Mouse (Mus musculus) myocyte (in vitro differentiated cells): ENCODE data around the gene Gypa. TPM values are rescaled to one million over a fixed set of nuclear protein-coding genes. Genes with fewer than 3 reads are reported as not detected.

Experiments used
- H3K27me3 ChIP-seq: one replicate; pipeline ENCODE4 v1.6.1; 2011; ENCODE audit not compliant: control insufficient read depth, insufficient read depth, insufficient read length
- H3K36me3 ChIP-seq: one replicate; pipeline ENCODE4 v1.6.1; 2011; ENCODE audit not compliant: control insufficient read depth, insufficient read depth
- H3K4me2 ChIP-seq: one replicate; pipeline ENCODE4 v1.6.1; 2011; ENCODE audit warnings: low read depth, control low read depth
- H3K4me3 ChIP-seq: one replicate; pipeline ENCODE4 v1.5.1; 2011; ENCODE audit warnings: mild to moderate bottlenecking, control low read depth, moderate library complexity
- H3K79me2 ChIP-seq: one replicate; pipeline ENCODE4 v1.6.1; 2011; ENCODE audit not compliant: control insufficient read depth, insufficient read depth
- H3ac ChIP-seq: one replicate; pipeline ENCODE4 v1.6.1; 2011; ENCODE audit not compliant: control insufficient read depth, insufficient read length
- CEBPB ChIP-seq: IDR thresholded peaks from 2 replicates; pipeline ENCODE4 v1.6.1; 2011; ENCODE audit warnings: mild to moderate bottlenecking, moderate library complexity; ENCODE audit not compliant: poor library complexity, insufficient read depth, severe bottlenecking
- E2F4 ChIP-seq: IDR thresholded peaks from one replicate; pipeline ENCODE4 v1.6.1; 2011; ENCODE audit warnings: mild to moderate bottlenecking, control low read depth, moderate library complexity; ENCODE audit not compliant: insufficient read depth
- MAX ChIP-seq: IDR thresholded peaks from one replicate; pipeline ENCODE4 v1.6.1; 2011; ENCODE audit warnings: low read depth, mild to moderate bottlenecking, control low read depth
- MYOD1 ChIP-seq, 3 experiments: IDR thresholded peaks; one replicate each; pipeline ENCODE4 v1.6.1; 2011; ENCODE audit warnings: control low read depth in 2 of 3, low read depth in 2 of 3, mild to moderate bottlenecking in 2 of 3, moderate library complexity in 1 of 3; ENCODE audit not compliant: insufficient read length in 2 of 3, control insufficient read depth in 1 of 3
- MYOG ChIP-seq, 3 experiments: IDR thresholded peaks; one replicate each; pipeline ENCODE4 v1.6.1; 2011; ENCODE audit warnings: control low read depth in 2 of 3, low read depth in 2 of 3, mild to moderate bottlenecking in 2 of 3; ENCODE audit not compliant: insufficient read length in 2 of 3, control insufficient read depth in 1 of 3, insufficient read depth in 1 of 3
- POLR2A ChIP-seq: IDR thresholded peaks from one replicate; pipeline ENCODE4 v1.6.1; 2011; ENCODE audit warnings: low read depth, mild to moderate bottlenecking, control low read depth, moderate library complexity; ENCODE audit not compliant: insufficient read length
- POLR2AphosphoS2 ChIP-seq: IDR thresholded peaks from one replicate; pipeline ENCODE4 v1.6.1; 2011; ENCODE audit warnings: low read depth, control low read depth; ENCODE audit not compliant: insufficient read length
- REST ChIP-seq: IDR thresholded peaks from one replicate; pipeline ENCODE4 v1.6.1; 2011; ENCODE audit warnings: mild to moderate bottlenecking, control low read depth, moderate library complexity; ENCODE audit not compliant: insufficient read depth, insufficient read length
- SRF ChIP-seq: IDR thresholded peaks from one replicate; pipeline ENCODE4 v1.6.1; 2011; ENCODE audit warnings: low read depth; ENCODE audit not compliant: control insufficient read depth, insufficient read length
- TCF12 ChIP-seq: IDR thresholded peaks from one replicate; pipeline ENCODE4 v1.6.1; 2011; ENCODE audit warnings: mild to moderate bottlenecking, control low read depth; ENCODE audit not compliant: poor library complexity, insufficient read depth, severe bottlenecking
- TCF3 ChIP-seq: IDR thresholded peaks from one replicate; pipeline ENCODE4 v1.6.1; 2011; ENCODE audit warnings: low read depth, control low read depth; ENCODE audit not compliant: insufficient read length
- USF1 ChIP-seq: IDR thresholded peaks from one replicate; pipeline ENCODE4 v1.6.1; 2011; ENCODE audit warnings: low read depth, mild to moderate bottlenecking, control low read depth, moderate library complexity
- polyA plus RNA-seq: library from polyadenylated mRNA; unstranded; fragments of >200 nt; fragmentation: generic; extraction: Trizol; gene quantifications from one replicate; pipeline ENCODE4 v1.2.1, GENCODE M21; 2012; ENCODE audit warnings: missing spikeins

Gene Gypa
- polyA plus RNA-seq, 1 experiment, result not detected

GRCm38 (mm10) chr8:80482822-80483774 lies 10.5 kb upstream of the Gypa start:
- Histone ChIP-seq H3ac (no peak overlapping the region), H3K4me3 (no peak overlapping the region), H3K36me3 (no peaks in the 10 kb centered on the region), H3K27me3 (no peaks in the 10 kb centered on the region), H3K79me2 (no peaks in the 10 kb centered on the region), H3K4me2 (no peak overlapping the region)
- TF ChIP-seq SRF, result no peak
- no peak for TF ChIP-seq USF1
- TF ChIP-seq CEBPB, result no peak
- TF ChIP-seq MYOG (IDR thresholded peaks at IDR 0.05; ENCODE audit: control insufficient read depth in 1 of 3, insufficient read depth in 1 of 3, insufficient read length in 2 of 3, low read depth in 2 of 3), result no peak
- TF ChIP-seq TCF3, result no peak
- TF ChIP-seq E2F4, result no peak
- TF ChIP-seq MAX, result no peak
- no peak for TF ChIP-seq POLR2AphosphoS2
- no peak for TF ChIP-seq POLR2A
- TF ChIP-seq TCF12, result no peak
- TF ChIP-seq REST, result no peak

GRCm38 (mm10) chr8:80491562-80491961 lies 2.0 kb upstream of the Gypa start:
- Histone ChIP-seq H3K79me2 (no peaks in the 10 kb centered on the region), H3K4me3 (no peak overlapping the region), H3ac (no peak overlapping the region), H3K27me3 (no peaks in the 10 kb centered on the region), H3K4me2 (no peak overlapping the region), H3K36me3 (no peaks in the 10 kb centered on the region)
- TF ChIP-seq MYOG (IDR thresholded peaks at IDR 0.05; ENCODE audit: control insufficient read depth in 1 of 3, insufficient read depth in 1 of 3, insufficient read length in 2 of 3, low read depth in 2 of 3), result no peak
- TF ChIP-seq POLR2A, result no peak
- no peak for TF ChIP-seq E2F4
- TF ChIP-seq POLR2AphosphoS2, result no peak
- no peak for TF ChIP-seq MAX
- no peak for TF ChIP-seq TCF3
- no peak for TF ChIP-seq MYOD1 (IDR thresholded peaks at IDR 0.05; ENCODE audit: control insufficient read depth in 1 of 3, insufficient read length in 2 of 3, low read depth in 2 of 3)
- no peak for TF ChIP-seq USF1
- TF ChIP-seq SRF, result no peak
- TF ChIP-seq REST, result no peak

GRCm38 (mm10) chr8:80492987-80493441 lies 567 bp upstream of the Gypa start:
- TF ChIP-seq MAX (no peak), MYOG (IDR thresholded peaks at IDR 0.05; ENCODE audit: control insufficient read depth in 1 of 3, insufficient read depth in 1 of 3, insufficient read length in 2 of 3, low read depth in 2 of 3) (no peak), MYOD1 (IDR thresholded peaks at IDR 0.05; ENCODE audit: control insufficient read depth in 1 of 3, insufficient read length in 2 of 3, low read depth in 2 of 3) (no peak), USF1 (no peak)
- Histone ChIP-seq H3K4me3 (peak overlapping the region; percentile 24), H3K79me2 (no peaks in the 10 kb centered on the region), H3ac (no peak overlapping the region), H3K36me3 (no peaks in the 10 kb centered on the region), H3K27me3 (no peaks in the 10 kb centered on the region), H3K4me2 (peak overlapping the region; percentile 99)

- no peaks in the 10 kb centered on the region for H3K79me2 ChIP-seq
- no peaks in the 10 kb centered on the region for H3K36me3 ChIP-seq
- H3K27me3 ChIP-seq, result no peaks in the 10 kb centered on the region
- TF ChIP-seq REST (no peak), MYOG (IDR thresholded peaks at IDR 0.05; ENCODE audit: control insufficient read depth in 1 of 3, insufficient read depth in 1 of 3, insufficient read length in 2 of 3, low read depth in 2 of 3) (no peak), USF1 (no peak), POLR2A (no peak), E2F4 (no peak), MAX (no peak), SRF (no peak), TCF12 (no peak), TCF3 (no peak), POLR2AphosphoS2 (no peak), CEBPB (no peak), MYOD1 (IDR thresholded peaks at IDR 0.05; ENCODE audit: control insufficient read depth in 1 of 3, insufficient read length in 2 of 3, low read depth in 2 of 3) (no peak)
- no peak overlapping the region for H3K4me2 ChIP-seq
- H3K4me3 ChIP-seq, result no peak overlapping the region
- H3ac ChIP-seq, result no peak overlapping the region
Measured at GRCm38 (mm10) chr8:80494346-80494660, 722 bp downstream of the Gypa start.
